In the genomic region with DNA sequence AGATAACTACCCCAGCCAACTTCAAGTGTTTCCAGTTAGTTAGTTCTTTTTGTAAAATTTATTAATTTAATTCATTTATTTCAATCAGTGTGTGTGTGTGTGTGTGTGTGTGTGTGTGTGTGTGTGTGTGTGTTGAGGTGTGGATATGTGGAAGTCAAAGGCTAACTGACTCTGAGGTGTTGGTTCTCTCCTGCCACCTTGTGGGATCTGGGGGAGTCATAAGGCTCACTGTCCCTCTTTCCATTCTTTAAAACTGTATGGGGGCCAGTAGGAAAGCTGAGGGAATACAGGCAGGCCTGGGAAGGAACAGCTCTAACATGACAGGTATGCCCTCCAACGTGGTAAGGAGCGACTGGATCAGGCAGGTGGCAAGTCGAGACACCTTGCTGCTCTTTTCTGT, we compare ENCODE assay signal across 9 mouse cellular contexts. TPM values are rescaled to one million over a fixed set of nuclear protein-coding genes. Genes with fewer than 3 reads are reported as not detected.
DNase-seq lines count a peak whose midpoint lies in the region; ATAC-seq and TF ChIP-seq lines count a peak whose summit lies in the region.
"Had no signal": no experiment of that assay in that cellular context is flagged by ENCODE, and none has a peak within 500 bp of the region (broad histone marks: within the 10 kb centered on the region; RNA-seq: fewer than 3 reads in every experiment).

No protein-coding gene starts in this region.

- 71% methylated on average over 3 of the region's 3 CpGs for WGBS in heart, embryonic 10.5 days
- WGBS in lung, embryonic 14.5 days, result 59% methylated on average over 3 of the region's 3 CpGs

- no peak for ATAC-seq in lung, embryonic 14.5 days (ENCODE audit: insufficient read depth)

- TF ChIP-seq CTCF in ES-Bruce4 (IDR thresholded peaks at IDR 0.05; ENCODE audit: low read depth, low read length), result peak; percentile 12
- peak; percentile 58 for TF ChIP-seq CTCF in lung, embryonic 14.5 days (IDR thresholded peaks at IDR 0.05; ENCODE audit: low read depth)

- H3K4me1 ChIP-seq in heart, embryonic 10.5 days, result no peaks in the 10 kb centered on the region
- no peaks in the 10 kb centered on the region for H3K4me1 ChIP-seq in ES-Bruce4 (ENCODE audit: control insufficient read depth, insufficient read depth, low read length)
- no peaks in the 10 kb centered on the region for H3K4me1 ChIP-seq in lung, embryonic 14.5 days (ENCODE audit: insufficient read depth)
- H3K4me1 ChIP-seq: heart, embryonic 13.5 days; neural tube, embryonic 12.5 days had no signal

- no peak for TF ChIP-seq EP300 in ES-Bruce4 (IDR thresholded peaks at IDR 0.05; ENCODE audit: insufficient read depth, low read depth, low read length)

- no peak overlapping the region for H3K4me3 ChIP-seq in heart, embryonic 10.5 days
- no peak overlapping the region for H3K4me3 ChIP-seq in ES-Bruce4 (ENCODE audit: low read depth, low read length)
- H3K4me3 ChIP-seq in lung, embryonic 14.5 days (ENCODE audit: low read depth, low read length), result no peak overlapping the region
- H3K4me3 ChIP-seq: heart, embryonic 13.5 days; neural tube, embryonic 12.5 days had no signal

- DNase-seq in heart, postnatal 14 days, result peak; percentile 30 to 35
- DNase-seq in heart, embryonic 10.5 days (ENCODE audit: low spot score), result no peak
- DNase-seq in 416B (ENCODE audit: low read depth), result peak; percentile 56
- DNase-seq in lung, embryonic 14.5 days, result peak; percentile 36
- no peak for DNase-seq in ovary, postnatal 10 days (ENCODE audit: low spot score)
- no peak for DNase-seq in T-cell, adult 2 months (ENCODE audit: low spot score)

- H3K9ac ChIP-seq in ES-Bruce4 (ENCODE audit: low read depth, poor library complexity, severe bottlenecking), result no peak overlapping the region
- H3K9ac ChIP-seq in lung, embryonic 14.5 days, result no peak overlapping the region
- H3K9ac ChIP-seq: heart, embryonic 13.5 days; neural tube, embryonic 12.5 days had no signal

- no peak for TF ChIP-seq POLR2A in ES-Bruce4 (IDR thresholded peaks at IDR 0.05; ENCODE audit: insufficient read depth, low read length)

- H3K27ac ChIP-seq in heart, embryonic 10.5 days, result no peak overlapping the region
- H3K27ac ChIP-seq in ES-Bruce4 (ENCODE audit: insufficient read depth, low read length), result no peak overlapping the region
- H3K27ac ChIP-seq in lung, embryonic 14.5 days (ENCODE audit: low read depth), result no peak overlapping the region
- H3K27ac ChIP-seq: heart, embryonic 13.5 days; neural tube, embryonic 12.5 days had no signal

- H3K9me3 ChIP-seq in heart, embryonic 10.5 days, result no peaks in the 10 kb centered on the region
- no peaks in the 10 kb centered on the region for H3K9me3 ChIP-seq in ES-Bruce4 (replicated peaks; ENCODE audit: control insufficient read depth, insufficient read depth, low read length, poor library complexity, severe bottlenecking)
- H3K9me3 ChIP-seq in lung, embryonic 14.5 days (ENCODE audit: low read depth, low read length), result 0 out of 2 replicates have a peak, but pooled peaks cover 4% of the 10 kb centered on the region
- H3K9me3 ChIP-seq: neural tube, embryonic 12.5 days had no signal

- no peak overlapping the region for H3K4me2 ChIP-seq in lung, embryonic 14.5 days
- H3K4me2 ChIP-seq: heart, embryonic 13.5 days; neural tube, embryonic 12.5 days had no signal

- no peaks in the 10 kb centered on the region for H3K27me3 ChIP-seq in heart, embryonic 10.5 days (ENCODE audit: insufficient read depth, poor library complexity, severe bottlenecking)
- H3K27me3 ChIP-seq in ES-Bruce4 (ENCODE audit: control insufficient read depth, insufficient read depth, low read length, poor library complexity, severe bottlenecking), result no peaks in the 10 kb centered on the region
- H3K27me3 ChIP-seq in lung, embryonic 14.5 days (ENCODE audit: insufficient read depth, low read length), result no peaks in the 10 kb centered on the region
- H3K27me3 ChIP-seq: heart, embryonic 13.5 days; neural tube, embryonic 12.5 days had no signal

- H3K36me3 ChIP-seq in heart, embryonic 10.5 days, result peaks cover 85% of the 10 kb centered on the region
- H3K36me3 ChIP-seq in ES-Bruce4 (ENCODE audit: control insufficient read depth, insufficient read depth, low read length, poor library complexity, severe bottlenecking), result no peaks in the 10 kb centered on the region
- H3K36me3 ChIP-seq in lung, embryonic 14.5 days (ENCODE audit: insufficient read depth), result peaks cover 66% of the 10 kb centered on the region

- intact Hi-C loops in heart, postnatal 14 days (cut with DNase I), result loop anchor here (2.0 kb wide), 1 partner anchor 122 kb away; no protein-coding TSS in a partner anchor

RNA-seq across cellular contexts. Expression of gene Pitpnm2, which starts 34.8 kb away (rescaled TPM):
- 10 to 100 TPM; 47.9 to 52.4 TPM for total RNA-seq in heart, postnatal 14 days (2021)
- polyA plus RNA-seq in heart, embryonic 10.5 days (2016; fragmentation: Nextera tagmentation; extraction: Ambion mirVana), result 4.8 and 6.1 TPM in 2 replicates
- polyA plus RNA-seq in ES-Bruce4 (2011; ENCODE audit: insufficient read depth, insufficient read length, low read depth, missing spikeins), result 13.0 and 13.1 TPM in 2 replicates
- 8.8 and 9.8 TPM in 2 replicates for polyA plus RNA-seq in lung, embryonic 14.5 days (2014; fragmentation: Nextera tagmentation; extraction: Ambion mirVana)

RNA-seq across cellular contexts. Expression of gene Mphosph9, which starts 43.4 kb away (rescaled TPM):
- total RNA-seq in heart, postnatal 14 days (2021), result 1 to 10 TPM; 6.0 to 6.8 TPM
- polyA plus RNA-seq in heart, embryonic 10.5 days (2016; fragmentation: Nextera tagmentation; extraction: Ambion mirVana), result 15.6 and 20.5 TPM in 2 replicates
- 18.9 and 21.7 TPM in 2 replicates for polyA plus RNA-seq in ES-Bruce4 (2011; ENCODE audit: insufficient read depth, insufficient read length, low read depth, missing spikeins)
- 19.2 and 20.7 TPM in 2 replicates for polyA plus RNA-seq in lung, embryonic 14.5 days (2014; fragmentation: Nextera tagmentation; extraction: Ambion mirVana)

RNA-seq across cellular contexts. Expression of gene 2810006K23Rik, which starts 43.6 kb away (rescaled TPM):
- total RNA-seq in heart, postnatal 14 days (2021), result 10 to 100 TPM; 11.7 to 11.9 TPM
- 22.1 and 22.9 TPM in 2 replicates for polyA plus RNA-seq in heart, embryonic 10.5 days (2016; fragmentation: Nextera tagmentation; extraction: Ambion mirVana)
- 15.4 and 16.2 TPM in 2 replicates for polyA plus RNA-seq in ES-Bruce4 (2011; ENCODE audit: insufficient read depth, insufficient read length, low read depth, missing spikeins)
- polyA plus RNA-seq in lung, embryonic 14.5 days (2014; fragmentation: Nextera tagmentation; extraction: Ambion mirVana), result 14.5 and 15.2 TPM in 2 replicates

Comparison
In these comparisons a context has a peak if more than half of its experiments do, and no peak if none do; other contexts are left out.
1. DNase-seq: peak in heart, postnatal 14 days (2 of 2), 416B (single experiment) and lung, embryonic 14.5 days (single experiment); none in heart, embryonic 10.5 days (single experiment), ovary, postnatal 10 days (single experiment) and T-cell, adult 2 months (single experiment).